Mouse (Mus musculus) spleen, adult 2 months (tissue): ENCODE data around the gene Cc2d1a.

Experiments used
- CTCF ChIP-seq: fragments of 200-500 bp; IDR thresholded peaks from 2 replicates; pipeline ENCODE4 v1.5.1; 2011; ENCODE audit warnings: mild to moderate bottlenecking, inconsistent platforms; ENCODE audit not compliant: insufficient read depth, insufficient read length, insufficient replicate concordance; ENCODE audit errors: extremely low read depth
- POLR2A ChIP-seq: fragments of 200-500 bp; IDR thresholded peaks from 2 replicates; pipeline ENCODE4 v1.6.1; 2011; ENCODE audit warnings: low read depth, low read length, inconsistent platforms

- TF ChIP-seq CTCF (no peak), POLR2A (no peak)
Measured at GRCm38 (mm10) chr8:84087821-84088220, 59.9 kb downstream of the Cc2d1a start.
